Mouse (Mus musculus) lung, embryonic 16.5 days (tissue): ENCODE results near the gene Scaf1. TPM values are rescaled to one million over a fixed set of nuclear protein-coding genes. Genes with fewer than 3 reads are reported as not detected.

Experiments
- ATAC-seq: fragments of 200-750 bp; cut with Nextera tagmentation; 2 replicates; pipeline ENCODE4 v1.8.0; 2017; ENCODE audit warnings: low read depth, mild to moderate bottlenecking, moderate library complexity
- H3K27ac ChIP-seq: fragments of 300-500 bp; sonication (generic); 2 replicates; pipeline ENCODE4 v1.5.1; 2014; ENCODE audit warnings: mild to moderate bottlenecking, control low read depth, low read length
- H3K27me3 ChIP-seq: fragments of 300-500 bp; sonication (generic); 2 replicates; pipeline ENCODE4 v1.6.1; 2014; ENCODE audit warnings: low read depth, low read length, mixed read lengths; ENCODE audit not compliant: control insufficient read depth, insufficient read depth
- H3K36me3 ChIP-seq: fragments of 300-500 bp; sonication (generic); 2 replicates; pipeline ENCODE4 v1.6.1; 2014; ENCODE audit warnings: low read length; ENCODE audit not compliant: control insufficient read depth, insufficient read depth
- H3K4me1 ChIP-seq: fragments of 300-500 bp; sonication (generic); replicated peaks from 2 replicates; pipeline ENCODE4 v1.6.1; 2014; ENCODE audit warnings: low read length, mixed read lengths; ENCODE audit not compliant: control insufficient read depth, insufficient read depth
- H3K4me2 ChIP-seq: fragments of 300-500 bp; sonication (generic); 2 replicates; pipeline ENCODE4 v1.6.1; 2014; ENCODE audit warnings: low read depth, low read length, control low read depth
- H3K4me3 ChIP-seq: fragments of 300-500 bp; sonication (generic); 2 replicates; pipeline ENCODE4 v1.5.1; 2014; ENCODE audit warnings: mild to moderate bottlenecking, low read length, control low read depth
- H3K9ac ChIP-seq: fragments of 300-500 bp; sonication (generic); 2 replicates; pipeline ENCODE4 v1.6.1; 2014; ENCODE audit warnings: low read length, control low read depth
- H3K9me3 ChIP-seq: fragments of 300-500 bp; sonication (generic); 2 replicates; pipeline ENCODE4 v1.6.1; 2016; ENCODE audit warnings: low read length; ENCODE audit not compliant: control insufficient read depth
- WGBS: fragments of 180-500 bp; shearing (Covaris S2); extraction: QIAGEN DNeasy Blood & Tissue Kit; methylation state at CpG from one replicate; pipeline ENCODE4 v1.1.7; 2014; 5-methylcytosine and 5-hydroxymethylcytosine counted together
- microRNA-seq: library from miRNA; unstranded; fragments of <30 nt; microRNA quantifications from one replicate; pipeline ENCODE4, GENCODE M21; 2016
- polyA plus RNA-seq: library from polyadenylated mRNA; unstranded; fragments of >200 nt; fragmentation: Nextera tagmentation; extraction: Ambion mirVana; gene quantifications from 2 replicates; pipeline ENCODE4 v1.2.1, GENCODE M21; 2015

Gene Scaf1
- polyA plus RNA-seq, 1 experiment from 2014 or later, result 30.7 TPM

DNA sequence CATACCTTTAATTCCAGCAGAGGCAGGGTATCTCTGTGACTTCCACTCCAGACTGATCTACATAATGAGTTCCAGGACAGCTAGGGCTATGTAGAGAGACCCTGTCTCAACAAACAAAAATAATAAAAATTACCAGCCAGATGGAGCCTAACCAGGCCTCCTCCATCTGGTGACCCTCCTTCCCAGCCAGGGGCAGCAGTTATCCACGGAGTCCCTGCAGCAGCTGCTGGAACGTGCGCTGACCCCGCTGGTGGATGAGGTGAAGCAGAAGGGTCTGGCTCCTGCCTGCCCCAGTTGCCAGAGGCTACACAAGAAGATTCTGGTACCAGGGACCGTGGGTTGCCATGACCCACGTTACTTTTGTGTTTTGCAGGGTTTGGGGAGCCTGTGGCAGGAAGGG, 59.9 kb downstream of the Scaf1 start:
- peaks cover 3% of the 10 kb centered on the region for H3K27me3 ChIP-seq
- WGBS, result 53% methylated on average over 6 of the region's 6 CpGs
- H3K4me1 ChIP-seq, result peaks cover 11% of the 10 kb centered on the region
- no peaks in the 10 kb centered on the region; the same call in 1 of the 2 replicates for H3K36me3 ChIP-seq
- H3K4me2 ChIP-seq, result no peak overlapping the region
- no peak overlapping the region for H3K27ac ChIP-seq
- no peak for ATAC-seq
- H3K9me3 ChIP-seq, result no peaks in the 10 kb centered on the region
- H3K4me3 ChIP-seq, result no peak overlapping the region
- H3K9ac ChIP-seq, result no peak overlapping the region

DNA sequence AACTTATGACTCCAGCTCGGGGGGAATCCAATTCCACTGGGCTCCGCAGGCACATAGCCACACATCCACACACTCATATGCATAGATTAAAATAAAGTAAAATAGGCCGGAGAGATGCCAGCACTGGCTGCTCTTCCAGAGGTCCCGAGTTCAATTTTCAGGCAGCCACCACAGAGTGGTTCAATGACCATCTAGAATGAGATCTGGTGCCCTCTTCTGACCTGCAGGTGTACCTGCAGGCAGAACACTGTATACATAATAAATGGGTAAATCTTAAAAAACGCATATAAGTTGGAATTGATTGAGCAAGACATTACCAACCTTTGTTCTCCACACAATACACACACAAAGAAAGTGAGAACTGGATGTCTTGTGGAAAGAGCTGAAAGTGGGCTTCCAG, 60.5 kb downstream of the Scaf1 start:
- Histone ChIP-seq H3K4me3 (no peak overlapping the region), H3K9ac (no peak overlapping the region), H3K9me3 (no peaks in the 10 kb centered on the region), H3K27ac (no peak overlapping the region), H3K4me2 (no peak overlapping the region), H3K4me1 (peaks cover 11% of the 10 kb centered on the region), H3K36me3 (no peaks in the 10 kb centered on the region), H3K27me3 (peaks cover 9% of the 10 kb centered on the region)
- 47% methylated on average over 5 of the region's 5 CpGs for WGBS
- no peak for ATAC-seq

DNA sequence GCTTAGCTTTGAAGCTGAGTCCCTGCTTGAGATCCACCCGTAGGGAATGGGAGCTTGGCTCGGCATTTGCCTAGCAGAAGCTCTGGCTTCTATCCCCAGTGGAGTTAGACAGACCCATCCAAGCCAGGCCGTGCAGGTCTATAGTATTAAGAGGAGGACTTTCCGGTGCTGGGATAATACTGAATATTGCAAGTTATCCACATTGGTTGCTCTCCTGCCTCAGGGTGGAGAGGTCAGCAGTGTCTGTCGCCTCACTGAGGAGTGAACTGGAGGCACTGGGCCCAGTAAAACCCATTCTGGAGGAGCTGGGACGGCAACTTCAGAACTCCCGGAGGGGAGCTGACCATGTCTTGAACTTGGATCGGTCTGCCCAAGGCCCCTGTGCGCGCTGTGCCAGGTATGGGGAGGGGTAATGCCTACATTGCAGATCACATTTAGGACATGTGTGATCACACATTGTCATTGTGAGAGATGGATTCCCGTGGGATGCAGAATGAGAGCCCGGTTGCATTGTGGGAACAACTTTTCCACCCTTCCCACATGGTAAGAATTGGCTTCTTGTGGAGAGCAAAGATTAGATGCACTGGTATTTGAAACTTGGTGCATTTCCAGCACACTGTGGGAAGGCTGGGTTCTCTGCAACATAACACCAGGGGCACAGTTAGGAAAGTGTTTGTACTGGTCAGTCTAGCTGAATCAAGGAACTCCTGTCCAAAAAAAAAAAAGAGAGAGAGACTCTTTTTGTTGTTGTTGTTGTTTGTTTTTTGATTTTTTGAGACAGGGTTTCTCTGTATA, 61.9 kb downstream of the Scaf1 start:
- no peaks in the 10 kb centered on the region for H3K36me3 ChIP-seq
- H3K4me2 ChIP-seq, result no peak overlapping the region
- no peak overlapping the region for H3K9ac ChIP-seq
- H3K27ac ChIP-seq, result no peak overlapping the region
- H3K27me3 ChIP-seq, result peaks cover 16% of the 10 kb centered on the region
- no peaks in the 10 kb centered on the region for H3K9me3 ChIP-seq
- 80% methylated on average over 12 of the region's 12 CpGs for WGBS
- no peak for ATAC-seq
- H3K4me3 ChIP-seq, result no peak overlapping the region
- H3K4me1 ChIP-seq, result peaks cover 11% of the 10 kb centered on the region

DNA sequence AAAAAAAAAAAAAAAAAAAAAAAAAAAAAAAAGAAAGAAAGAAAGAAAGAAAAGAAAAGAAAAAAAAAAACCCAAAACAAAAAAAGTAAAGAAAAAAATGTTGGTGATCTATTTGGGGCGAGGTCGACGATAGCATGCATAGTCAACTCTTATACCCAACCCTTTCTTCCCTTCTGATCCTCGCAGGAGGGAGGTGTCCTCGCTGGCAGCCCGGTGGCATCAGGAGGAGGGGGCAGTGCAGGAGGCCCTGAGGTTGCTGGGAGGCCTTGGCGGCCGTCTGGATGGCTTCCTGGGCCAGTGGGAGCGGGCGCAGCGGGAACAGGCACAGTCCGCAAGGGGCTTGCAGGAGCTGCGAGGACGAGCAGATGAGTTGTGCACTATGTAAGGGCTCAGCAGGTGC, 62.6 kb downstream of the Scaf1 start:
- no peak overlapping the region for H3K27ac ChIP-seq
- no peaks in the 10 kb centered on the region for H3K36me3 ChIP-seq
- 64% methylated on average over 14 of the region's 14 CpGs for WGBS
- no peak overlapping the region for H3K4me3 ChIP-seq
- no peak for ATAC-seq
- peaks cover 11% of the 10 kb centered on the region for H3K4me1 ChIP-seq
- H3K27me3 ChIP-seq, result peaks cover 16% of the 10 kb centered on the region
- H3K9ac ChIP-seq, result no peak overlapping the region
- no peaks in the 10 kb centered on the region for H3K9me3 ChIP-seq
- no peak overlapping the region for H3K4me2 ChIP-seq

Small RNAs within 50 kb of the gene (microRNA-seq; reads per million reads assigned to microRNA genes)
- gene Mir7054, result not detected

Other genes starting within 250 kb of the Scaf1 start
- gene Nup62, start 200.3 kb downstream of the Scaf1 start, polyA plus RNA-seq, result 88.6 and 98.6 TPM in 2 replicates
- gene Il4i1, start 200.0 kb downstream of the Scaf1 start, polyA plus RNA-seq, result 1.4 and 1.7 TPM in 2 replicates
- 3.3 and 3.5 TPM in 2 replicates for gene Atf5, start 199.7 kb downstream of the Scaf1 start, polyA plus RNA-seq
- 92.3 and 95.6 TPM in 2 replicates for gene Akt1s1, start 167.4 kb downstream of the Scaf1 start, polyA plus RNA-seq
- gene Tbc1d17, start 167.3 kb downstream of the Scaf1 start, polyA plus RNA-seq, result 83.7 and 84.4 TPM in 2 replicates
- 38.0 and 39.0 TPM in 2 replicates for gene Pnkp, start 159.2 kb downstream of the Scaf1 start, polyA plus RNA-seq
- 302 and 307 TPM in 2 replicates for gene Ptov1, start 146.6 kb downstream of the Scaf1 start, polyA plus RNA-seq
- 97.3 and 102 TPM in 2 replicates for gene Med25, start 123.7 kb downstream of the Scaf1 start, polyA plus RNA-seq
- gene Fuz, start 120.3 kb downstream of the Scaf1 start, polyA plus RNA-seq, result 22.4 and 24.3 TPM in 2 replicates
- 58.2 and 63.7 TPM in 2 replicates for gene Ap2a1, start 86.9 kb downstream of the Scaf1 start, polyA plus RNA-seq
- 0.15 and 0.44 TPM in 2 replicates for gene Tsks, start 73.2 kb downstream of the Scaf1 start, polyA plus RNA-seq
- gene Cpt1c, start 41.5 kb downstream of the Scaf1 start, polyA plus RNA-seq, result 17.1 and 17.5 TPM in 2 replicates
- 413 and 457 TPM in 2 replicates for gene Prmt1, start 29.8 kb downstream of the Scaf1 start, polyA plus RNA-seq
- gene Irf3, start 18.7 kb downstream of the Scaf1 start, polyA plus RNA-seq, result 96.5 and 108 TPM in 2 replicates
- 62.0 and 64.5 TPM in 2 replicates for gene Bcl2l12, start 17.7 kb downstream of the Scaf1 start, polyA plus RNA-seq
- 54.6 and 59.7 TPM in 2 replicates for gene Rras, start 1.6 kb upstream of the Scaf1 start, polyA plus RNA-seq
- 9.2 TPM in 2 replicates for gene Prr12, start 36.5 kb upstream of the Scaf1 start, polyA plus RNA-seq
- 72.5 and 77.8 TPM in 2 replicates for gene Nosip, start 46.1 kb upstream of the Scaf1 start, polyA plus RNA-seq
- 28.7 and 31.9 TPM in 2 replicates for gene Prrg2, start 46.3 kb upstream of the Scaf1 start, polyA plus RNA-seq
- gene Rcn3, start 75.9 kb upstream of the Scaf1 start, polyA plus RNA-seq, result 308 and 326 TPM in 2 replicates
- gene Fcgrt, start 87.5 kb upstream of the Scaf1 start, polyA plus RNA-seq, result 93.7 and 97.1 TPM in 2 replicates
- 1,430 and 1,443 TPM in 2 replicates for gene Rps11, start 108.1 kb upstream of the Scaf1 start, polyA plus RNA-seq
- gene Rpl13a, start 112.4 kb upstream of the Scaf1 start, polyA plus RNA-seq, result 1,289 and 1,305 TPM in 2 replicates
- 0.31 and 0.60 TPM in 2 replicates for gene Gm45713, start 119.9 kb upstream of the Scaf1 start, polyA plus RNA-seq
- gene Flt3l, start 120.1 kb upstream of the Scaf1 start, polyA plus RNA-seq, result 2.4 and 3.0 TPM in 2 replicates
- gene Pih1d1, start 137.9 kb upstream of the Scaf1 start, polyA plus RNA-seq, result 99.2 and 100 TPM in 2 replicates
- gene Aldh16a1, start 138.2 kb upstream of the Scaf1 start, polyA plus RNA-seq, result 55.4 and 57.4 TPM in 2 replicates
- gene Slc17a7, start 147.6 kb upstream of the Scaf1 start, polyA plus RNA-seq, result 0.34 and 0.99 TPM in 2 replicates
- gene Gfy, start 163.2 kb upstream of the Scaf1 start, polyA plus RNA-seq, result not detected in 2 replicates
- gene Pth2, start 164.6 kb upstream of the Scaf1 start, polyA plus RNA-seq, result not detected in 2 replicates
- 1.3 TPM in 2 replicates for gene Ccdc155, start 188.5 kb upstream of the Scaf1 start, polyA plus RNA-seq
- gene Dkkl1, start 195.8 kb upstream of the Scaf1 start, polyA plus RNA-seq, result 0.84 and 1.6 TPM in 2 replicates
- 134 and 148 TPM in 2 replicates for gene Tead2, start 199.4 kb upstream of the Scaf1 start, polyA plus RNA-seq
- gene Cd37, start 222.8 kb upstream of the Scaf1 start, polyA plus RNA-seq, result 3.0 and 4.6 TPM in 2 replicates
- 0.23 TPM in 1 of 2 replicates, not detected in the other for gene Slc6a16, start 224.7 kb upstream of the Scaf1 start, polyA plus RNA-seq